Comparison of ENCODE assay signal across 13 mouse cellular contexts in genomic region chr1:151128005-151128404, GRCm38 (mm10). TPM values are rescaled to one million over a fixed set of nuclear protein-coding genes. Genes with fewer than 3 reads are reported as not detected.
DNase-seq lines count a peak whose midpoint lies in the region; ATAC-seq lines count a peak whose summit lies in the region.
"Had no signal": no experiment of that assay in that cellular context is flagged by ENCODE, and none has a peak within 500 bp of the region (broad histone marks: within the 10 kb centered on the region; RNA-seq: fewer than 3 reads in every experiment).

No protein-coding gene starts in this region.

- no peaks in the 10 kb centered on the region for H3K27me3 ChIP-seq in heart, embryonic 10.5 days (ENCODE audit: insufficient read depth, poor library complexity, severe bottlenecking)
- no peaks in the 10 kb centered on the region for H3K27me3 ChIP-seq in liver, embryonic 16.5 days (ENCODE audit: control insufficient read depth, insufficient read depth, low read depth, low read length)
- H3K27me3 ChIP-seq: forebrain, embryonic 13.5 days had no signal

- H3K27ac ChIP-seq in heart, embryonic 10.5 days = peak overlapping the region; percentile 62; the same call in 1 of the 2 replicates
- H3K27ac ChIP-seq in liver, embryonic 16.5 days (ENCODE audit: low read length) = peak overlapping the region; percentile 60
- H3K27ac ChIP-seq: forebrain, embryonic 13.5 days; left cerebral cortex, adult 2 months had no signal

- no peak overlapping the region for H3K4me3 ChIP-seq in heart, embryonic 10.5 days
- no peak overlapping the region for H3K4me3 ChIP-seq in liver, embryonic 16.5 days (ENCODE audit: low read depth, low read length)
- H3K4me3 ChIP-seq: forebrain, embryonic 13.5 days; left cerebral cortex, adult 2 months had no signal

- peak; percentile 53 for ATAC-seq in liver, embryonic 16.5 days (ENCODE audit: low read depth)
- ATAC-seq: forebrain, embryonic 13.5 days had no signal

- 77% methylated on average over 5 of the region's 5 CpGs for WGBS in heart, embryonic 10.5 days
- 67% methylated on average over 5 of the region's 5 CpGs for WGBS in liver, embryonic 16.5 days (ENCODE audit: insufficient replicate concordance)

- H3K4me1 ChIP-seq in heart, embryonic 10.5 days = peaks cover 41% of the 10 kb centered on the region
- peaks cover 45% of the 10 kb centered on the region for H3K4me1 ChIP-seq in liver, embryonic 16.5 days (ENCODE audit: control insufficient read depth, low read depth, low read length)
- H3K4me1 ChIP-seq: forebrain, embryonic 13.5 days had no signal

- DNase-seq in adrenal gland, postnatal 14 days = peak; percentile 32
- no peak for DNase-seq in adrenal gland, adult 8-10 months
- peak; percentile 35 to 66 for DNase-seq in kidney, postnatal 36 days
- no peak for DNase-seq in kidney, adult 18-20 months
- DNase-seq in heart, embryonic 10.5 days (ENCODE audit: low spot score) = no peak
- DNase-seq in layer of hippocampus, postnatal 36 days = no peak
- DNase-seq in layer of hippocampus, adult 18-20 months (ENCODE audit: low spot score in 2 of 2) = no peak
- DNase-seq: cerebellum, adult 8-10 months had no signal

- H3K9me3 ChIP-seq in heart, embryonic 10.5 days = no peaks in the 10 kb centered on the region
- H3K9me3 ChIP-seq in liver, embryonic 16.5 days (replicated peaks; ENCODE audit: control insufficient read depth, low read length) = no peaks in the 10 kb centered on the region
- H3K9me3 ChIP-seq: forebrain, embryonic 13.5 days; G1E had no signal

- no peak overlapping the region for H3K4me2 ChIP-seq in liver, embryonic 16.5 days (ENCODE audit: low read depth, low read length)
- H3K4me2 ChIP-seq: forebrain, embryonic 13.5 days had no signal

- no peaks in the 10 kb centered on the region for H3K36me3 ChIP-seq in heart, embryonic 10.5 days
- no peaks in the 10 kb centered on the region for H3K36me3 ChIP-seq in liver, embryonic 16.5 days (ENCODE audit: control insufficient read depth, insufficient read depth)
- H3K36me3 ChIP-seq: G1E had no signal

- no peak overlapping the region; the same call in 1 of the 2 replicates for H3K9ac ChIP-seq in liver, embryonic 16.5 days (ENCODE audit: low read depth, low read length)
- H3K9ac ChIP-seq: forebrain, embryonic 13.5 days had no signal

RNA-seq across cellular contexts. Expression of gene Gm47985, which starts 54.3 kb away (rescaled TPM):
- total RNA-seq in adrenal gland, postnatal 14 days (2021) = not detected in 2 replicates
- total RNA-seq in adrenal gland, adult 8-10 months (2022) = not detected
- polyA plus RNA-seq in heart, embryonic 10.5 days (2016; fragmentation: Nextera tagmentation; extraction: Ambion mirVana) = 0.93 and 1.5 TPM in 2 replicates
- polyA plus RNA-seq in liver, embryonic 16.5 days (2015; fragmentation: Nextera tagmentation; extraction: Ambion mirVana) = 1.4 and 1.8 TPM in 2 replicates
- total RNA-seq in layer of hippocampus, postnatal 36 days (2021) = not detected
- total RNA-seq in layer of hippocampus, adult 18-20 months (2021) = not detected
- total RNA-seq: left cerebral cortex, adult 2 months had no signal
- polyA plus RNA-seq: thymus, postnatal 0 days had no signal

Comparison
In these comparisons a context has a peak if more than half of its experiments do, and no peak if none do; other contexts are left out.
1. DNase-seq: peak in adrenal gland, postnatal 14 days (single experiment) and kidney, postnatal 36 days (2 of 2); none in adrenal gland, adult 8-10 months (single experiment), kidney, adult 18-20 months (single experiment), heart, embryonic 10.5 days (single experiment), layer of hippocampus, postnatal 36 days (0 of 2) and layer of hippocampus, adult 18-20 months (0 of 2).